Mouse (Mus musculus): ENCODE results near the gene Arid1a. TPM values are rescaled to one million over a fixed set of nuclear protein-coding genes. Genes with fewer than 3 reads are reported as not detected.
"Not testable (repeated sequence)": the region's sequence is repeated elsewhere in the genome, so short reads cannot be mapped to it uniquely, and the experiment has no call there.

The Arid1a gene
- polyA plus RNA-seq, 2 experiments from 2014 or later: 58.4 to 79.1 TPM

- ATAC-seq: no peak
Measured at GRCm38 (mm10) chr4:133673666-133674330, 82.8 kb downstream of the Arid1a start.

DNA sequence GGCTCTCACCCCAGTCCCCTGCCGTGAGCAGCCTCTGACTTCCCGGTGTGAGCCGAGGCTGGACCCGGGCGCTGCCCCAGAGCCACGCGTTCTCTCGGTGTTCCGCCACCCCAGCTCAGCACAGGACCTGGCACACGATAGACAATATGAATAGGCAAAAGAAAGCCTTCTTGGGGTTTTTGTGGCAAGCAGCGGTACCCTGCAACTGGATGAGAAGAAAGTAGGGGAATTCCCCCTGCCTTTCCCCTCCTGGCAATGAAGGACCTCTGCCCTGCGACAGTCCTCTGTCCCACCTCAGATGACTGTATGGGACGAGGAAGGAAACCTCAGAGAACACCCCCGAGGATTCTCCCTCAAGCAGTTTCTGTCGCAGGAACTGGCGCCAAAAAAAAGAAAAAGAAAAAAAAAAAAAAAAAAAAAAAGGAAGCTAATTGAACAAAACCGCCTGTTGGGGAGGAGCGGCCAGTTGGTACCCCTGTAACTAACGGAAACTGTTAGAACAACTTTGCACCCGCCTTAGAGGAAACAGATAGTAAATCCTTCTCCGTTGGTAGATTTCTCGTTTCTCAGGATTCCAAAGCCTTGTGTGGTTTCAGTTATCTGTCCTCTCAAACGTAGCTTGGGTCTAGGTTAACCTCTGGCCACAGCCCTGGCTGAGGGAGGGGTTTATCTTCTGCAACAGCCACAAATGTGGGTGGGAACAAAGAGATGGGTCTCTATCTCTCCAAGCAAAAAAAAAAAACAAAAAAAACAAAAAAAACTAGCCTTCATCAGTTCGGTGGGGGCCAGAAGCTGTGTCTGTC is 83.5 kb downstream of the Arid1a start:
- peak; percentile 38 for ATAC-seq

- peak; percentile 50 for ATAC-seq
Measured at GRCm38 (mm10) chr4:133671881-133672844, 84.4 kb downstream of the Arid1a start, which contains the start of gene Pigv. Pigv (minus strand) TSS chr4:133672647.

- ATAC-seq: no peak
Measured at GRCm38 (mm10) chr4:133671184-133671880, 85.2 kb downstream of the Arid1a start.

- no peak for ATAC-seq
Measured at GRCm38 (mm10) chr4:133669652-133670210, 86.8 kb downstream of the Arid1a start.

DNA sequence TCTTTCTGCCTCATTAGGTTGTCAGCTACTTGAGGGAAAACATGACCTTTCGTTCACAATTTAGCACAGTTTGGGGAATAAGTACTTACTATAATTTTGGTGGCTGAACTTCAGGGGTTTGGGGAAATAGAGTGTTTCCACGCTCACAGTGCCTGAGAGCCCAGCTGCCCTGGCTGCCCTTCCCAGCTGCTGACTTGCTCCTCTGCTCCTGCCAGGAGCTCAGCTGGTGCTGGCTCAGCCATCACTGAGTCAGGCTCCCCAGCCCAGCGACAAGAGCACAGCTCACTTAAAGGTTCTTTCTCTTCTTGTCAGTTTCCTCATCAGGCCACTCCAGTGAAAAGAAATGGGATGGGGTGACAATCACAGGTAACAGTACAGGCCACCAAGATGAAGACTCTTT is 88.0 kb downstream of the Arid1a start:
- ATAC-seq: no peak

DNA sequence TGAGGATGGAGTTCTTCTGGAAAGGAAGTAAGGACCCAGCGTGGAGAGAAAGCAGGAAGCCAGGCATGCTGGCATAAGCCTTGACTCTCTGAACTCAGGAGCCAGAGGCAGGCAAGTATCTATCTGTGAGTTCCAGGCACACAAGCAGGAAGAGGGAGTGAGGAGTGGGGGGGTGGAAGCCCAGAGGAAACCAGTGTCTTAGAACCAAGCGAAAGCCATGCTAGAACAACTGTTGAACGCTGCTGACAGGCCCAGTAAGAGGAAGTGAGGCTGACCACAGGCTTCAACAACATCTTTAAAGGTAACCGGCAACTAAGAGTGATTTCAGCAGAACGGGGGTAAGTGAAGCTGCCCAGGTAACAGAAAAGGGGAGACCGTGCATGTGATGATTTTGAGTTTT is 90.4 kb downstream of the Arid1a start:
- peak; percentile 89 for ATAC-seq

- no peak for ATAC-seq
Measured at GRCm38 (mm10) chr4:133665118-133665517, 91.5 kb downstream of the Arid1a start.

DNA sequence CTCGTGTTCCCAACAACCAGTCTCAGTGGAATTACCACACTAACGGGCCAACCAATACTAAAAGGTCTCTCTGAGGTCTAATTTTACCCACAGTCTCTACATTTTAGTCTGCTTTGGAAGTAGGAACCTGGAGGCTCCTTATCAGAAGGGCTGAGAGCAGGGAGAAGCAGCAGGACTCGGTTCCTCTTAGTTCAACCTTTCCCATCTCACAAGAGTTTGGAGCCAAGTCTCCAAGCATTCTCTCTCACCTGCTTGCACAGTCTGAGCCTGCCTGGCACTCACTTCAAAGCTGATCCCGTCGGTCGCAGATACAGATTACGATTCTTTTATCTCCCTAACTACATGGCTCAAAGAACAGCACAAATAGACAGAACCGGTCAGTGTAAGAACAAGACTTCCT is 93.6 kb downstream of the Arid1a start:
- no peak for ATAC-seq

DNA sequence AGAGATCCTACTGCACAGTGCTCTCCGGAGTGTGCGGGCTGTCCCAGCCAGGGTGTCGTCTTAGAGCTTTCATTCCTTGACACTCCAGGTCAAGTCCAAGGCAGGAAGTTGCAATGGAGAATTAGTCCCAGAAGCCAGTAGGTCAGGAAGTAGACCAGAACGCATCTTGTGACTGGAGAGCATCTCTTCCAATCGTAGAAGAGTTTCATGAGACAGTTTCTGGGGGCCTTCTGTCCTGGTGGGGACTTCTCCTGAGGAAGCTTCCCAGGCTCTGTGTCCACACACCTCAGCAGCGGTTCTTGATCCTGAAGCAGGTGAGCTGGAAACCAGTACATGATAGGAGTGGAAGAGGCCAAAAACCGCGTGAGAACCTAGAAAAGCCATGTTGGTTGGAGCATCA is 94.1 kb downstream of the Arid1a start:
- ATAC-seq: no peak

DNA sequence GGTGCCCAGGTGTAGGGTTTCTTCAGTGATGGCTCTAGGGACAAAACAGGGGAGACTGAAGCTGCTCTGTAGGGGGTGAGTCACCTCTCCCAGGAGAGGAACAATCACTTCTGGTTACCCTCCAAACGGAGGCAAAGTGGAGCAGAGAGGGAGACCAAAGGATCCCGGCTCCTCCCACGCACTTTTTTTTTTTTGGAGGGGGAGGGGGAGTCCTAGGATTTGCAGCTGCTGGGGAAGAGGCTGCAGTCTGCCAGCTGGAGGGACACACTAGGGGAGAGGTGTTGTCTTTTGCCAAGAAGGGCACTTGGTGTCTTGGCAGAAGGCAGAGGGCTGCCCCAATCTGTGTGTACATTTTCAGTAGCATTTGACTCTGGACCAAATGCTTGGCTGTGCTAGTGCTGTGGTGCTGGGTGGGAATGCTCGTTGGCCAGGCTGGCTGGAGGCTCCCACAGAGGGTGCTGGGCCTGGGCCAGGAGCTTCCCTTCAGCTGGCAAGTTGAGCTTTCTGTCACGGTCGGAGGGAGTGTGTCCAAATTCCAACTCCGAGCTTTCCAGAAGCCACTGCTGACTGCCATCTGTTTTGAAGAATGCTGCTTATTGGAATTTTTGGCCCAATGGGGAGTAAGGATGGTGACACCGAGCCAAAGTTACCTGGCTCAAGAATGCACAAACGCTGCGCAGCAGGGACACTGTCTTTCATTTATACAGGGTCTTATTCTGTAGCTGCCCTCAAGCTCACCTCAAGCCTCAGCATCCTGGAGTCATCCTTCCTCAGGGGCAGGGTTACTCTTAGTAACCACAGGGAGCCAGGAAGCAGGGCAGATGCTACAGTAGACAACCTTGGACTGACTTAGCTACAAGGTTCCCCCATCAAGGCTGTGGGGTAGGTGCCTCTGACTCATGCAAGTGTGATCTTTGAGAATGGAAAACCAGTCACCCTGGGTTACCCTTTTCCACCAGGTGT is 96.1 kb downstream of the Arid1a start:
- no peak for ATAC-seq

GRCm38 (mm10) chr4:133659497-133660192 is 96.9 kb downstream of the Arid1a start:
- no peak for ATAC-seq

DNA sequence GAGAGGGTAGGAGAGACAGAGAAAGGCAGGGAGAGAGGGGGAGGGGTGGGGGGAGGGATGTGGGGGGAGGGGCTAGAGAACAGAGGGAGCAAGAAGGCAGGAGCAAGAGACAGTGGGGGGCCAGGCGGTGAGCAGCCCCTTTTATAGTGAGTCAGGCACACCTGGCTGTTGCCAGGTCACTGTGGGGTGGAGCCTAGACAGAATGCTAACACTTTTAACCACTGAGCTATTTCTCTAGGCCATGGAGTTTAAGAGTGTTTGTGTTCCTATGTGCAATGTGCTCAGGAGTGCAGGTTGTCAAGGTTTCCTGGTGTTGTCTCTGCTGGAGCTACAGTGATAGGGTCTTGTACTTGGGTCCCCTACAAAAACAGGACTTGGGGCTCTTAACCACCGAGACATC is 97.8 kb downstream of the Arid1a start:
- ATAC-seq: no peak

- no peak for ATAC-seq
Measured at GRCm38 (mm10) chr4:133657829-133658458, 98.6 kb downstream of the Arid1a start.

DNA sequence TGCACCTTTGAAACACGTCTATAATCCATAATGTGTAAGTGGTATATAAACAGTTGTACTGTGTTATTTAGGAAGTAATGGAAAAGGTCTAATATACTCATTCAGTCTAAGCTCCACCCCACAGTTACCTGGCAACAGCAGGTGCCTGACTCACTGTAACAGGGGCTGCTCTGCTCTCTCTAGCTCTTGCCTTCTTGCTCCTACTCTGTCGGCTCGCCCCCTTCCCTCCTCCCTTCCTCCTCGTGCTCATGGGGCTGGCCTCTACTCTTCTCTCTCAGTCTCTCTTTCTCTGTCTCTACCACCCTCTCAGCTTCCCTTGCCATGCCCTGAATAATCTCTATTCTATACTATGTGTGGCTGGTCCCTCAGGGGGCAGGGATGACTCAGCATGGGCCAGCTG is 99.6 kb downstream of the Arid1a start:
- ATAC-seq: no peak

DNA sequence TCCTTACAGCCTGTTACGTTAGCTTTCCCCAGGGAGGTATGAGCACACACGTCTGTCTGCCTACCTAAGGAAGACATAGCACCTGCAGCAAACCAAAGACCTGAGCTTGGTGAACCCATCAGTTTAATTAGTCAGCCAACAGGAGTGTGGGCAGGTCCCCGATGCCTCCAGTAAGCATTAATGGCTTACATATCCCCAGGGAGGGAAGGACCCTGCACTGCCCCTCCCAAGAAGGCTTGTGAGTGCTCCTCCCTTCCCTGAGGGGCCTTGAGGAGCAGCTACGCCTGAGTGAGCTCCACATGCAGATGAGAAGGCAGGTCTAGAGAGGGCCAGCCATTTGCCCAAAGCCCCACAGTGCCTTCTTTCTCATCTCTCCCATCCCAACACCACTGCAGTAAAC is 100.3 kb downstream of the Arid1a start:
- no peak for ATAC-seq

- not testable (repeated sequence) for ATAC-seq
Measured at GRCm38 (mm10) chr4:133654070-133654469, 102.5 kb downstream of the Arid1a start.

DNA sequence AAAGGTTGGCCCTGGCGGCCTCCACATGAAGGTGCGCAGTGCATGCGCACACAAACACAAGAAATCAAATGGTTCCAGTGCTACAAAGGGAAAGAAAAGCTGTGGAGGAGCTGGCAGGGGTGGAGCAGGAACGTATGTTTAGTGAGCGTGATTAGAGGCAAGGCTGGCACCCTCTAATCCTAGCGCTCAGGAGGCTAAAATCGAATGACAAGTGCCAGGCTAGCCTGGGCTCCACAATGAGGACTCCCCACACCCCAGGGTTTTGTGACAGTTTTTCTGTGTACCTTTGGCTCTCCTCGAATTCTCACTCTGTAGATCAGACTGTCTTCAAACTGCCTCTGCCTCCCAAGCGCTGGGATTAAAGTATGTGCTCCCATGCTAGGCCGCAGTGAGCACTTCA is 103.8 kb downstream of the Arid1a start:
- ATAC-seq: no peak

GRCm38 (mm10) chr4:133651986-133652385 is 104.6 kb downstream of the Arid1a start:
- no peak for ATAC-seq

DNA sequence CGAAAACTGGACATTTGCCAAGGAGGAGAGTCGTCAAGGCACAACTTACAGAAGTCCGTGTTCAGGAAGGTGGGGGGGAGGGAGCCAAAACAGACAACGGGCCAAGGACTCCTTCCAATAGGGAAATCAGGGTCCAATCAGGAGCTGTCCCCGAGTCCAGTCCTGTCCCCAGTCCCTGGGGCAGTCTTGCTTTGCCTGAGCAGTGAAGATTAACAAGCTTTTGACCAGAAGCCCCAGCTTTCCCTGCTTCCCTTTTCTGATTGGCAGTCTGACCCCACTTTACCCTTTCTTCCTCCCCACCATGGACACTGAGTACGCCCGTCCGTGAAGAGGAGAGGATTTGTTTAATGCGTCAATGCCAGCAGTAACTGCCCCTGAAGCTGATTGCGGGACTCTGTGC is 105.1 kb downstream of the Arid1a start:
- ATAC-seq: no peak
